Mouse (Mus musculus): ENCODE measurements around the gene Rbpms2. TPM values are rescaled to one million over a fixed set of nuclear protein-coding genes. Genes with fewer than 3 reads are reported as not detected.

Rbpms2 gene
- polyA plus RNA-seq, 1 experiment = 48.5 TPM

DNA sequence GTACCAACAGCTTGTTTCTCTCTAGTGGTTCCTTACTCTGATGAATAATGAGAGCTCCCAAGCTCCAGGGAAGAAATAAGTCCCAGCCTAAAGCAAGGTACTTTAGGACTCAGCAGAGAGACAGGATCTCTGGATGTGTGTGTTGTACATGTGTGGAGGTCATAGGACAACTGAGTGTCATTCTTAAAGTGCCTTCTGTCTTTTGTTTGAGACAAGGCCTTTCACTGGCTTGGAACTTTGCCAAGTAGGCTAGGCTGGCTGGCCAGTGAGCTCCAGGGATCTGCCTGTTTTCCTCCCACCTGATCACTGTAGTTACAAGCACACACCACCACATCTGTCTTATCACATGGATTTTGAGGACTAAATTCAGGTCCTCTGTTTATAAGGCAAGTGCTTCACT lies 66.9 kb downstream of the Rbpms2 start:
- no peak for DNase-seq (ENCODE audit: low read depth)

DNA sequence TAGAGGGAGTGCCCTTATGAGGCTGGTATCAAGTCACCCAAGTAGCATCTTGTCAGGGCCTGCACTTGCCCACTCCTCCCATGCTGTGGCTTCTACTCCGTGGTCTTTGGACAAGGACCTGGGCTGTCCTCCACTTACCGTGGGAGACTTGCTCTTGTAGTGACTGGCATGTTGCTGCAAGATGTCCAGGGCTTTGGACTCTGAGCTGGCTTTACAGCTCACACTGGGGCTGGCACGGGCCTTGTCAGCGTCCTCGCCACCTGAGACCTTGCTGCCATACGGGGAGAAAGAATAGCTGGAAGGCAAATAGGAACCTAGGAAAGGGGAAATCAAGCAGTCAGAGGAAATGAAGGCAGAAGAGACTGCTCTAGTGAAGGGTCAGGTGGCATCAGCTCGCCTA lies 67.9 kb downstream of the Rbpms2 start:
- no peak for DNase-seq (ENCODE audit: low read depth)

DNA sequence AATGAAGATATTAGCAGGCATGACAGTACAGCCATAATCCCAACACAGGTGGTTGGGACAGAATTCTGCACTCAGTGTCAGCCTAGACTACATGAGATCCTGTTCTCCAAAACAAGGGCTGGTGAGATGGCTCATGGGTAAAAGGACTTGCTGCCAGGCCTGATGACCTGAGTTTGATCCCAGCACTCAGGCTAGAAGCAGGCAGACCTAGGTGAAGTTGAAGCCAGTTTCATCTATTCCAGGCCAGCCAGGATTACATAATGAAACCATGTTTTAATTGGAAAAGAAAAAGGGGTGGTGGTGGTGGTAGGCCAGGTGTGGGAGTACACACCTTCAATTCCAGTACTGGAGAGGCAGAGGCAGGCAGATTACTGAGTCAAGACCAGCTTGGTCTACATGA lies 68.5 kb downstream of the Rbpms2 start:
- DNase-seq (ENCODE audit: low read depth) = peak; percentile 65

DNA sequence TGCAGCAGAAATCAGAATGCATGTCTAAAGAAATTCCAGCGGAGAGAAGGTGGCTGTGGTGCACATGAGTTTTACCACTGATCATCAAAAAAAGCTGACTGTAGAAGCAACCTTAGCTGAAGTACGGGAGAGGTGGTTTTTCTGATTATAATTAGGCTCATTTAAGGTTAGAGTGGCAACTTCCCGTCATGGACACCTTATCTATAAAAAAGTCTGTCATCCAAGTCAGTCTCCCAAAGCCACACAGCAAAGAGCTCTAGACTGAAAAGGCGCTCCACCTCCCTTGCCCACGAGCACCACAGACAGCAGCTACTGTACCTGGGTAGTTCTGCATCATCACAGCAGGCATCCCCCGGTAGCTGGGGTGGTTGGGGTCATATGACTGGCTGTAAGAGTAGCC lies 71.1 kb downstream of the Rbpms2 start:
- DNase-seq (ENCODE audit: low read depth) = no peak

DNA sequence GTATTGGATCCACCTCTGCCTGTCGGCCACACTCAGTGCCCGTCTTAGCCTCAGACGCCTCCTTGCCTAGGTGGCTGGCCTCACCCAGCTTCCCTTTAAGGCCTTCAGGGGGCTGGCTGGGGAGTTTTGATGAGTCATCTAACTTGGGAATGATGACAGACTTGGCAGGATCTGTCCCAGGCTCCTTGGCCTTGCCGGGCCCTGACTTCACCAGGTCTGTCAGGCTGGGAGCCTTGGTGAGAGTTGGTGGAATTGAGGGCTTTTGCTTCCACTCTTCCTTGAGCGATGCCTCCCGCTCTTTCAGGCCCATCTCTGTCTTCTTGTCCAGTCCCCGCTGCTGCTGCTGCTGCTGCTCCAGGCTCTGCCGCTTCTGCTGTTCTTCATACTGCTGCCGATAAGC lies 72.8 kb downstream of the Rbpms2 start:
- no peak for DNase-seq (ENCODE audit: low read depth)

DNA sequence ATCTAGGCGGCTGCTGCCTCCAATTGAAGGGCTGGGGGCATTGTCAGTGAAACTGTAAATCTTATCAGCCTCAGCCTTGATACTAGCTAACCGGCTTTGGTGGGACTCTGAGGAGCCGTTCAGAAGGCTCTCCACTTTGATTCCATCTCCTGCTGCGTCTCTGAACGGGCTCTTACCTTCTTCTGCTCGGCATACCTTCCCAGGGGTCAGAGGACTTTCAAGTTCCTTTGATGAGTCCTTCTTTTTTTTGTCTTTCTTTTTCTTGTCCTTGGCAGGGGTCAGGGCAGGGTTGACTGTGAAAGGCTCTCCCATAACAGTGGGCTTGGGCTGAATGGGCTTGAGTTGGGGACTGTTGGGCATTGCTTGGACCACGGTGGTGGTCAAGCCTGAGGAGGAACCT lies 73.8 kb downstream of the Rbpms2 start:
- DNase-seq (ENCODE audit: low read depth) = no peak

DNA sequence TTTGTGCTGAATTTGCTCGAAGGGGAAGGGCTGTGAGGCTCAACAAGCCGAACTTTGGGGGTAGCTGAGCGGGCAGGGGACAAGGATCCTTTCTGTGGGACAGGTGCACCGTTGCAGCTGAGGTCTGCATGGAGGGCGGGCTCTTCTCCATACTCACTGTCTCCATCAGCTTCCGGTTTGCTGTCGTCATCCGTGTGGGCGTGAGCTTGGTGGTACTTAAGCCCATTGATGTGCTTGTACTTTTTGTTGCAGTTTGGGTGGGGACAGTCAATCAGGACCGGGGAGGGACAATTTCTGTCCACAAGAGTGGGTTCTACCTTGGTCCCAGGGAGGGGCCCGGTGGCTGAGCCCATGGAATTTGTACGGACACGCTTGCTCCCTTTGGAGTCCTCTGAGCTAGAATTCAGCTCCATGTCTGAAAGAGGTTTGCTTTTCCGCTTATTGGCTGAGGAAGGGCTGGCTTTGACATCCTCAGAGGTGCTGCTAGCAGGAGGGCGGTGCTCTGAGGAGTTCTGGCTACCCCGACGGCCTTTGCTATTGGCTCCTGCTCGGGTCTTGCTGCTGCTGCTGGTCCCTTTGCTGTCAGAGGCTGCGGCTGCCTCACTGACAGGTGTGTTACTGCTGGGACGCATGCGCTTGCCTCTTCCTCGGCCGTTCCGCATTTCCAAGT lies 74.6 kb downstream of the Rbpms2 start:
- no peak for DNase-seq (ENCODE audit: low read depth)

Other genes starting within 250 kb of the Rbpms2 start
- gene Kbtbd13, start 238.0 kb upstream of the Rbpms2 start, polyA plus RNA-seq (2012; rRNA removed) = 0.79 and 0.99 TPM in 2 replicates
- 35.6 and 36.9 TPM in 2 replicates for gene Rasl12, start 231.1 kb upstream of the Rbpms2 start, polyA plus RNA-seq (2012; rRNA removed)
- gene Slc51b, start 206.7 kb upstream of the Rbpms2 start, polyA plus RNA-seq (2012; rRNA removed) = not detected in 2 replicates
- gene Mtfmt, start 193.9 kb upstream of the Rbpms2 start, polyA plus RNA-seq (2012; rRNA removed) = 9.3 and 11.4 TPM in 2 replicates
- gene Spg21, start 168.7 kb upstream of the Rbpms2 start, polyA plus RNA-seq (2012; rRNA removed) = 38.1 and 41.5 TPM in 2 replicates
- gene Ankdd1a, start 109.5 kb upstream of the Rbpms2 start, polyA plus RNA-seq (2012; rRNA removed) = 0.30 and 0.70 TPM in 2 replicates
- gene Plekho2, start 49.6 kb upstream of the Rbpms2 start, polyA plus RNA-seq (2012; rRNA removed) = 22.4 and 23.6 TPM in 2 replicates
- gene Pif1, start 42.5 kb upstream of the Rbpms2 start, polyA plus RNA-seq (2012; rRNA removed) = 0.19 and 0.32 TPM in 2 replicates
- gene Oaz2, start 38.4 kb downstream of the Rbpms2 start, polyA plus RNA-seq (2012; rRNA removed) = 97.5 and 99.6 TPM in 2 replicates
- 5.0 and 7.7 TPM in 2 replicates for gene Zfp609, start 197.9 kb downstream of the Rbpms2 start, polyA plus RNA-seq (2012; rRNA removed)

Measured in gonadal fat pad, adult 2 months (tissue).